ENCODE assay signal across 8 mouse cellular contexts in genomic region chr6:73221189-73221957, GRCm38 (mm10). TPM values are rescaled to one million over a fixed set of nuclear protein-coding genes. Genes with fewer than 3 reads are reported as not detected.
DNase-seq lines count a peak whose midpoint lies in the region; ATAC-seq and TF ChIP-seq lines count a peak whose summit lies in the region.

TSS of gene Dnah6 (minus strand) at chr6:73221651.

- H3K9me3 ChIP-seq in intestine, postnatal 0 days (ENCODE audit: control insufficient read depth) = no peaks in the 10 kb centered on the region
- no peaks in the 10 kb centered on the region for H3K9me3 ChIP-seq in midbrain, embryonic 10.5 days (replicated peaks)

- H3K27me3 ChIP-seq in intestine, postnatal 0 days (replicated peaks; ENCODE audit: control insufficient read depth, insufficient read depth, low read length) = no peaks in the 10 kb centered on the region
- H3K27me3 ChIP-seq in midbrain, embryonic 10.5 days (ENCODE audit: low read depth, poor library complexity, severe bottlenecking) = no peaks in the 10 kb centered on the region

- no peak for TF ChIP-seq CTCF in intestine, postnatal 0 days (IDR thresholded peaks at IDR 0.05; ENCODE audit: low read depth)

- peak within 1 kb of the TSS; percentile 66 for H3K4me2 ChIP-seq in intestine, postnatal 0 days (replicated peaks; ENCODE audit: low read depth)

- 34% methylated on average over 25 of the region's 25 CpGs for WGBS in intestine, postnatal 0 days
- WGBS in midbrain, embryonic 10.5 days = 33% methylated on average over 25 of the region's 25 CpGs

- 0 out of 2 replicates have a peak within 1 kb of the TSS, but pooled peaks have one; percentile 12 for H3K9ac ChIP-seq in intestine, postnatal 0 days (ENCODE audit: low read depth, low read length)

- intact Hi-C loops in left cerebral cortex, postnatal 36 days (cut with DNase I) = no loop called here

- peak within 1 kb of the TSS; percentile 37 for H3K27ac ChIP-seq in intestine, postnatal 0 days (ENCODE audit: low read depth, low read length)
- peak within 1 kb of the TSS; percentile 42; the same call in 1 of the 2 replicates for H3K27ac ChIP-seq in midbrain, embryonic 10.5 days (replicated peaks)

- H3K36me3 ChIP-seq in intestine, postnatal 0 days (ENCODE audit: control insufficient read depth, insufficient read depth) = no peaks in the 10 kb centered on the region
- no peaks in the 10 kb centered on the region for H3K36me3 ChIP-seq in midbrain, embryonic 10.5 days

- H3K4me1 ChIP-seq in intestine, postnatal 0 days (replicated peaks; ENCODE audit: control insufficient read depth, insufficient read depth, low read length) = no peaks in the 10 kb centered on the region
- peaks cover 16% of the 10 kb centered on the region for H3K4me1 ChIP-seq in midbrain, embryonic 10.5 days

- peak; percentile 92 for DNase-seq in adrenal gland, adult 8-10 months
- DNase-seq in embryo, embryonic 11.5 days (ENCODE audit: low read depth, low spot score) = peak; percentile 83
- peak; percentile 86 to 89 for DNase-seq in left cerebral cortex, postnatal 36 days (ENCODE audit: low spot score in 2 of 2)
- DNase-seq in midbrain, embryonic 10.5 days (ENCODE audit: low spot score) = peak; percentile 90
- peak; percentile 92 to 95 for DNase-seq in right cerebral cortex, postnatal 36 days (ENCODE audit: low spot score in 2 of 2)
- peak; percentile 78 to 81 for DNase-seq in urinary bladder, postnatal 4 days (ENCODE audit: low spot score in 2 of 2)

- ATAC-seq in granulocyte monocyte progenitor cell, adult 5-6 weeks (replicated peaks; ENCODE audit: poor library complexity, severe bottlenecking) = peak; percentile 99
- peak; percentile 99 for ATAC-seq in intestine, postnatal 0 days

- peak within 1 kb of the TSS; percentile 40 for H3K4me3 ChIP-seq in intestine, postnatal 0 days (ENCODE audit: low read depth, low read length)
- peak within 1 kb of the TSS; percentile 52 for H3K4me3 ChIP-seq in midbrain, embryonic 10.5 days

RNA-seq across cellular contexts. Expression of gene Dnah6, which starts in this region (rescaled TPM):
- total RNA-seq in adrenal gland, adult 8-10 months (2022) = under 1 TPM in 2 of 4 experiments, not detected in 2; 0.06 to 0.07 TPM
- total RNA-seq in granulocyte monocyte progenitor cell, adult 5-6 weeks (2014; fragmentation: Nextera tagmentation) = not detected in 2 replicates
- total RNA-seq in granulocyte monocyte progenitor cell, adult 5-6 weeks (2017) = not detected in 2 replicates
- polyA plus RNA-seq in intestine, postnatal 0 days (2015; fragmentation: Nextera tagmentation; extraction: Ambion mirVana) = 0.08 and 0.09 TPM in 2 replicates
- under 1 TPM; 0.48 to 0.49 TPM for total RNA-seq in left cerebral cortex, postnatal 36 days (2021)
- 0.04 and 0.05 TPM in 2 replicates for polyA plus RNA-seq in midbrain, embryonic 10.5 days (2016; fragmentation: Nextera tagmentation; extraction: Ambion mirVana)

Comparison
In these comparisons a context has a peak if more than half of its experiments do, and no peak if none do; other contexts are left out.
1. Peak in every context shown above with its lines: DNase-seq, ATAC-seq, H3K4me3 ChIP-seq and H3K27ac ChIP-seq.
2. Peak in DNase-seq in adrenal gland, adult 8-10 months; RNA of the gene not detected or under 1 TPM.
3. Peak in ATAC-seq in granulocyte monocyte progenitor cell, adult 5-6 weeks; RNA of the gene not detected or under 1 TPM.
4. Peak in ATAC-seq, H3K4me3 ChIP-seq, H3K27ac ChIP-seq, H3K9ac ChIP-seq and H3K4me2 ChIP-seq in intestine, postnatal 0 days; RNA of the gene not detected or under 1 TPM.
5. Peak in DNase-seq in left cerebral cortex, postnatal 36 days; RNA of the gene not detected or under 1 TPM.
6. Peak in DNase-seq, H3K4me3 ChIP-seq and H3K27ac ChIP-seq in midbrain, embryonic 10.5 days; RNA of the gene not detected or under 1 TPM.